Mouse (Mus musculus) embryonic fibroblast, embryonic 13.5 days (primary cell): ENCODE results near the gene Akr1b3.

ENCODE experiments used
- CTCF ChIP-seq: IDR thresholded peaks from 2 replicates; pipeline ENCODE4 v1.5.1; 2011; ENCODE audit warnings: mild to moderate bottlenecking, control low read depth, low read length, moderate library complexity, borderline replicate concordance; ENCODE audit not compliant: insufficient read depth
- POLR2A ChIP-seq: IDR thresholded peaks from 2 replicates; pipeline ENCODE4 v1.6.1; 2011; ENCODE audit warnings: low read depth, mild to moderate bottlenecking, control low read depth, low read length, moderate library complexity

DNA sequence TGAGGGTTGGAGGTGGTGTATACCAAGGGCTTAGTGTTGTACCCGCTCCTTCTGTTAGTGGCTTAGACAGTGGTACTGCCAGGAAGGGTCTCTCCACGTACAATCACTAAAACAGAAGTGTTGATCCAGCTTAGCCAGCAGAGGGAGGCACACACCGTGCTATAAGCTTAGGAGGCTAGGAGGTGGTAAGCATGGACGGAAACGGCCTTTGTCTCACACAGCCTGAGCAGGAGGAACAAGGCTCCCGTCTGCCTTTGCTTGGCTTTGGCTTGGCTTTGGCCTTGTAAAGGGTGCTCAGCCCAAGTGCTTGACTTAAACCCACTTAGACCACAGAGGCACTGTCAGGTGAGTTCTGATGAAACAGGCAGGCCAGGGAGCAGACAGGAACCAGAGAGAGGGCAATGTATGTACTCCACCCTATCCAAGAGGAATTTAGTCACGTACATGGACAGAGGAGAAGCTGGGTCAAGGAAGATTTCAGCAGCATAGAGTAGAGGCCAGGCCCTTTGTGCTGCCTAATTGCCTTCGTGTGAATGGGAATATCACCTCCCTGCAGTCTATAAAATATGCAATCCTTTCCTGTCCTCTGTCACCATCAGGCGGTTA is 24.3 kb downstream of the Akr1b3 start:
- TF ChIP-seq POLR2A (no peak), CTCF (peak; percentile 96)
